Mouse (Mus musculus): ENCODE measurements around the gene Cd2ap.
A peak's percentile ranks its signal among the peaks of the same experiment; 100 is the strongest.
"Not testable (repeated sequence)": the region's sequence is repeated elsewhere in the genome, so short reads cannot be mapped to it uniquely, and the experiment has no call there.

Gene Cd2ap

DNA sequence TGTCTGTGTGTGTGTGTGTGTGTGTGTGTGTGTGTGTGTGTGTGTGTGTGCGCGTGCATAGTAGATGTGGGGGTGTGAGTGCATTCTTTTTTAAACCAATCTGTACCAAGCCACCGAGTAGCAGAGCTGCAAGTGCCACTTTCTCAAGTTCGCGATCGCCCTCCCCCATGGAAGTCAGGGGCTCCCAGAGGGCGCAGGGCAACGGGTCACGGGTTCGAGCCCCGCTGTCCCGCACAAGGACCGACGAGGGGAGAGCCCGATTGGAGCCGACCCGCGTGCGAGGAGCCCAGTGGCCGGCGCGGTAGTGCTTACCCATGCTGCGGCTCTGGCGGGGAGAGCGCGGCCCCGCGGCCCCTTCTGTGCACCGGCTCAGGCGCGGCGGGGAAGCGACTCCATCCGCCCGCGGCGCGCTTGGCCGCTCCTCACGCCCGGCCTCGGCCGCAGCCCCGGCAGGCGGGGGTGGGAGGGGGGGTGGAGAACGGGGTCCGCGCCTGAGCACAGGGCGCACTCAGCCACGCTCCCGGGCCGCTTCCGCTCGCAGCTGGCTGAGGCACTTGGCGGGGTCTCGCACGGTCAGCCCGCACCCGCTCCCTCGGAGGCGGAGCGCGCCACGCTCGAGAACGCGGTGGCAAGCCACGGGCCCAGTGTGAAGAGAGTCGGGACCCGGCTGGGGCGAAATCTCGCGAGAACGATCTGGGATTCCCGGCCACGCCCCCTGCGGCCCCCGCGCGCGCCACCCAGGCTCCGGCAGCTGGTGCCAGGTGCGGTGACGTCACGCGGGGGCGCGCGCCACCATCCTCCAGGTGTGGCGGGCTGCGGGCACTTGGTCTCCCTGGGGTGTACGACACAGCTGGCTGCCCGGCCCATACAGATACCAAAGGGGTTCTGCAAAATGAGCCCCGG lies at the start of gene Cd2ap:
TSS of gene Cd2ap (minus strand) at position 665 of the 903 bp plus-strand sequence.
- DNase-seq (ENCODE audit: low read depth) = peak; percentile 76

GRCm38 (mm10) chr17:42924731-42925130 lies 48.3 kb upstream of the Cd2ap start:
- no peak for DNase-seq (ENCODE audit: low read depth)

DNA sequence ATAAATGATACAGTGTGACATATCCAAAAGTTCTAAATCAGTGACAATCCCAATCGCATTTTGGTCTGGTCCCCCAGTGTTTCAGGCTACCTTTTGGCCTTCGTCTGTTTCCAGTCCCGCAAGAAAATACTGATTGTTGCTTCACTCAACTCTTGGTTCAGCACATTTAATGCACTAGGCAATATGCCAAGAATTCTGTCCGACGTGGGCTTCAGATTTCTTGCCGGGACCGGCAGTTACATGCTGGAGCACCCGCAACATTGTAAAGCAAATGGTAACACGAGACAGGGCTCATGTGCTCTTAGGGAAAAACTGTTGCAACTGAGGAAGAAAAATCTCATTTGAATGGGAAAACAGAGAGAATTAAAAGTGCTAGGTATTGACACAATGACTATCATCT lies 42.3 kb upstream of the Cd2ap start:
- DNase-seq (ENCODE audit: low read depth) = no peak

GRCm38 (mm10) chr17:42914726-42915125 lies 38.3 kb upstream of the Cd2ap start:
- DNase-seq (ENCODE audit: low read depth) = no peak

DNA sequence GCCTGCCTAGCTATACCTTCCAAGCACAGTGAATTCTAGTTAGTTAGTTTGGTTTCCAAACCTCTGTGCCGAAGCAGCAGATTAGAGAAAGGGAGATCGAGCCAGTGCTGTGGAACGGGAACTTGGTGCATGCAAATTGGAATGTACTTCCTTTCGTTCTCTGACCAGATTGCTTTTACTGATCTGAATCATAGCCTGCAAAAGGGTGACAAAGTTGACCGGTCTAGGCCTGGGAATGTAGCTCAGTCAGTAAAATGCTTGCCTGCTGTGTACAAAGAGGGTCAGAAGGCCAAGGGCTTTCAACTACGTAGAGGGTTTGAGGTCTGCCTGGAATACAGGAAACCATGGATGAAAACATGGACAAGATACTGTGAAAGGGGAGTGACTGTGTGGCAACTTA lies 35.7 kb upstream of the Cd2ap start:
- no peak for DNase-seq (ENCODE audit: low read depth)

DNA sequence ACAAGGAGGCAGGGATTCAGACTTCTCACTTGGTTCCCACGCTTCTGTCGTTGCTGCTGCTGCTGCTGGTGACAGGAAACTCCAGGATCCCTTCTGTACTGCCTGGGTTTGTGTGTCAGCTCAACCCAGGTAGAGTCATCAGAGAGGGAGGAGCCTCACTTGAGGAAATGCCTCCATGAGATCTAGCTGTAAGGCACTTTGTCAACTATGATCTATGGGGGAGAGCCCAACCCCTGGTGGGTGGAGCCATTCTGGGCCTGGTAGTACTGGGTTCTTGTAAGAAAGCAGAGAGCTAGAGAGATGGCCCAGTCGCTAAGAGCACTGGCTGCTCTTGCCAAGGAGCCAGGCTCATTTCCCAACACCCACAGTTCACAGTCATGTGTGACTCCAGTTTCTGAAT lies 34.0 kb upstream of the Cd2ap start:
- DNase-seq (ENCODE audit: low read depth) = no peak

GRCm38 (mm10) chr17:42909376-42909775 lies 32.9 kb upstream of the Cd2ap start:
- no peak for DNase-seq (ENCODE audit: low read depth)

GRCm38 (mm10) chr17:42908744-42909370 lies 32.4 kb upstream of the Cd2ap start:
- no peak for DNase-seq (ENCODE audit: low read depth)

DNA sequence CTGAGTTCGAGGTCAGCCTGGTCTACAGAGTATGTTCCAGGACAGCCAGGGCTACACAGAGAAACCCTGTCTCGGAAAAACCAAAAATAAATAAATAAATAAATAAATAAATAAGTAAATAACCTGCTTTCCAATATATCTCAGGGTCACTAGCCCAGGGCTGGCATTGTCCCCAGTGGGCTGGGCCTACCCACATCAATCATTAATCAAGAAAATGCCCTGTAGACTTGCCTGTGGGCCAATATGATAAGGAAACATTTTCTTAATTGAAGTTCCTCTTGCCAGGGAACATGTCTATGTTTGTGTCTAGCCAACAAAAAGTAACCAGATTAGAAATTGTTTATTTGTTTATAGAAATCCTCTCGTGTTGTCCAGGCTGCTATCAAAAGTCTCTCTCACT lies 31.7 kb upstream of the Cd2ap start:
- no peak for DNase-seq (ENCODE audit: low read depth)

DNA sequence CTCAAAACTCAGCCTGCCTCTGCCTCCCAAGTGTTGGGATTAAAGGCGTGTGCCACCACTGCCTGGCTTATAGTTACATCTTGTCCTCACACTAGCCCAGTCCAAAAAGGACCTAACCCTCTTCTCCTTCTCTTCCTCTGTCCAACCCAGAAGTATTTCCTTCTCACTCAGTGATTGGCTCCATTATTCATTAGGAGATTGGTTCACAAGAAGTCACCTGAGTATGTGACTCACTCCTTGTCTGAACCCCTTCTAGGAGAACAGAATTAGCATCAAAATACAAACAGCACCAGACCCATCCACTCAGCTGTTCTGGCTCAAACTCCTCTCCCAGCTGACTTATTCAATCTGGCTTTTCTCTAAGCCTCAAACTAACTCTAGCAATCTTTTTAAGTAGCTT lies 30.0 kb upstream of the Cd2ap start:
- DNase-seq (ENCODE audit: low read depth) = not testable (repeated sequence)

GRCm38 (mm10) chr17:42905919-42906318 lies 29.5 kb upstream of the Cd2ap start:
- no peak for DNase-seq (ENCODE audit: low read depth)

GRCm38 (mm10) chr17:42900795-42901194 lies 24.3 kb upstream of the Cd2ap start:
- DNase-seq (ENCODE audit: low read depth) = no peak

DNA sequence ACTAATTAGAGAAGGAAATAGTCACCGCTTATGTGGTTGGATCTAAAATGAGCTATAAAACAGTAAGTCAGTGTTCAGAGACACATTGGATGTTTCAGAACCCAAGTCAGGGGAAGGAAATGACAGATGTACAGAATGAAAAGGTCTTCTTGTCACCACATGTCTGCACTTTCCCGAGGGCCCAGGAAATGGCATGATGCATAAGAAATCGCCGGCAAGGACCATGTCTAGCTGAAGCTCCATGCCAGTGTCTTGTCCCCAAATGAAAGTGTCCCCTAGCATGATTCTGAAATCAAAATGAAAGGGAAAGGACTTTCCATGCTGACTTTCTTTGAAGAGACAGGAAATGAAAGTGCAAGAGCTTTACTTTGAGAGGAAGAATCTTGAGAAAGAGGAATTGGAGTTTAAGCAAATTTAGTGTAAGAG lies 10.8 kb upstream of the Cd2ap start:
- DNase-seq (ENCODE audit: low read depth) = no peak

DNA sequence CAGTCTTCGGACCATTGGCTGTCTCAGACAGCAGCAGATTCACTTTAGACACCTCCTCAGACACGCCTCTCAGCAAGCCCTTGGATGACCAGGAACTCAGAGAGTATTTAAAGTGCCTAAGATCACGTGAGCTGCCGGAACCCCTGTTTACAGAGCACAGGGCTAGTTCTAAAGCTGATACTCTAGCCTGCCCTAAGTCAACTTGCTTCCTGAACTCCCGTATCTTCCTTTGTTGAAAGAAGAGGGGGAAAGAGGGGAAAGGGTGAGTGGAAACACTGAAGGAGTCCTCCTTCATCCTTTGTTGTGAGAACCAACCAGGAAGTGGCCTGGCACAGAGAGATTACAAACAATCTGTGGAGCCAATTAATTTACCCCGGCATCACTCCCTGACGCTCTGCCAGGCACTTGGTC lies 8.6 kb upstream of the Cd2ap start:
- DNase-seq (ENCODE audit: low read depth) = no peak

DNA sequence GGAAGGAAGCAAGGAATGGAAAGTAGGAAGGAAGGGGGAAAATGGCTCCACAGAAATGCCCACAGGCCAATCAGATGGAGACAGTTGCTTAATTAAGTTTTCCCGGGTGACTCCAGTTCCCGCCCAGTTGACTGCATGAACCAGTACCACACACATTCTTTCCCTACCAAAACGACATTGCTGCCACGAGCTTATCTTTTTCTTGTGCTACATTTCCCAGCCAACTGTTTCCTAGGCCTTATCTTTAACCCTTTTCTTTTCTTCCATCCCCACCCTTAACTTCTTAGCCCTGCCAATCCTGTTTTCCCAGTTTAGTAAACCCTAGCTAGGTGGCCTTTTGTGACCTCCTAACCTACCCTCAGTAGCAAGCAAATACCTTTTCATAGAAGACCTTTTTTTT lies 7.9 kb upstream of the Cd2ap start:
- no peak for DNase-seq (ENCODE audit: low read depth)

- DNase-seq (ENCODE audit: low read depth) = no peak
Observed at GRCm38 (mm10) chr17:42883769-42884168, 7.3 kb upstream of the Cd2ap start.

DNA sequence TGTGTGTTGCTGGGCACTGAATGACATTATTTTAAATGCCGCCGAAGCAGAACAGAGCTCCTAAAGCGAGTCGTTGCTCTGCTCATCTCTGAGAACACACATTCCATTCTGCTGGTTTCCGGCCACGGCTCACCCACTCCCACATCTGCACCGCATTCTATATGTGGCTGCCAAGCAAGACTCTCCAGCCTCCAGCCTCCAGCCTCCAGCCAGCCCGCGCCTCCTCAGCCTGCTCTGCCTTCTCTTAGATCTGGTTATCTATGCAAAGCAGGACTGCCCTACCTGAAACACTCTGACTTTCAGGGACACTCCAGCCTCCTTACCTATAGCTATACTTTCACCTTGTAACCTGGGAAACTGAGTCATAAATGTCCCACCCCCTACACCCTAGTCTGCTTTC lies 6.8 kb upstream of the Cd2ap start:
- DNase-seq (ENCODE audit: low read depth) = no peak

GRCm38 (mm10) chr17:42882873-42883272 lies 6.4 kb upstream of the Cd2ap start:
- DNase-seq (ENCODE audit: low read depth) = no peak

DNA sequence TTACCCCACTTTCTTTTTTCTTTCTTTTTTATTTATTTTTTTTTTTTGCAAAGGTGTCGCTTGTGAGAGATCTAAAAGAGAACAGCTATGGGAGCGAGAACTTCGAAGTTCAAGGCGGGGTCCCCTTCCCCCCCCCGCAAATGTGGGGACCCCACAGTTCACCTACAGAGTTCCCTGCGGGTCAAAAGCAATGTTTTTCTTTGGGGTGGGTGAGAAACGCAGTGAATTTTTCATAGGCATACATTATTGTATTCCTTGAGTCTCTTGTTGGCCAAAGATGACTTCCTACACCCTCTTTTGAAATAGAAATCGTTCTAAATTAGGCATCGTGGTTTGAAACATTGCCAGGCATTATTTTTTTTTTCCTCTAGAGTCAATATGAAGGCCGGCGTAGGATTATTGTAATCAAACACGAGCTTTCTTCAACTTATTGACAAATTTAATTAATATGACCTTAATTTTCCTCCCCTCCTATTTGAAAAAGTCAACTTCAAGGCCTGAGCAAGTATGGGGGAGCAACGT lies 500 bp upstream of the Cd2ap start:
- DNase-seq (ENCODE audit: low read depth) = no peak

DNA sequence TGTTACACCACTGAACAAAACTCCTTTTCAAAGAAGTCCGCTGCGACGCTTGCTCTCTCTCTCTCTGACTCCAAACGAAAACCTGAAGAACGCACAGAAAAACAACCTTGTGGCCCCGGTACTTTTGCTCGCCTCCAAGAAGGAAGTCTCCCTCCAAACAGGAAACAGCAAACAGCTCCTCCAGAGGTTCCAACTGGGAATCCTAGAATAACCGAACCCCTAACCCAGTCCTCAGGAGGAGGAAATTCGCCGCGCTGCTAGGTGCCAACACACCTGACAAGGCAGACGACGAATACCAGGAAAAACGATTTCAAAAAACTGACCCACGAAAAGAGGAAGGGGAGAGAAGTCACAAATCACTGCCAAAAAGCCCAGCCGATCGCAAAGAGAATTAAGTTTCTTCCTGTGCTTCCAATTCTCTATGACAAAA lies 879 bp downstream of the Cd2ap start:
- no peak for DNase-seq (ENCODE audit: low read depth)

- no peak for DNase-seq (ENCODE audit: low read depth)
Observed at GRCm38 (mm10) chr17:42875015-42875414, 1.4 kb downstream of the Cd2ap start.

- no peak for DNase-seq (ENCODE audit: low read depth)
Observed at GRCm38 (mm10) chr17:42870465-42870864, 6.0 kb downstream of the Cd2ap start.

- no peak for DNase-seq (ENCODE audit: low read depth)
Observed at GRCm38 (mm10) chr17:42863186-42863585, 13.3 kb downstream of the Cd2ap start.

Data from c-Kit-positive CD71-negative TER-119-negative erythroid progenitor cells, embryonic 14.5 days (primary cell).